Mouse (Mus musculus): Measurements from ENCODE around the gene Spats2. TPM values are rescaled to one million over a fixed set of nuclear protein-coding genes. Genes with fewer than 3 reads are reported as not detected.

Spats2 gene
- polyA plus RNA-seq, 1 experiment: 39.1 TPM

DNA sequence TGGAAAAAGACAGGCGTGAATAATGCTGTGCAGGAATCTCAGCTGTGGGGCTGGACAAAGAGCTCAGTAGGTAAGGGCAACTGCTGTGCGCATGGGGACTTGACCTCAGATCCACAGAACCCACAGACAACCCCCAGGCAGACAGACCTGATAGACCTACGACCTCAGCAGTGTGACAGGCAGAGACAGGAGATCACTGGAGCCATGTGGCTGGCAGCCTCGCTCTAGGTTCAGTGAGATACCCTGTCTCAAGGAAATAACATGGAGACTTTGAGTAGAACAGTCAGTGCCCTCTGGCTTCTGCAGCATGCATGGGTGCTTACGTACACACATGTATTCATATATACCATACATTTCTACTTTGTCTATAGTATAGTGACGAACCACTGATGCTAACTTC lies 46.4 kb downstream of the Spats2 start:
- no peak for TF ChIP-seq CEBPB (IDR thresholded peaks at IDR 0.05; ENCODE audit: insufficient read depth, poor library complexity, severe bottlenecking)
- no peak for TF ChIP-seq MAX (IDR thresholded peaks at IDR 0.05; ENCODE audit: low read depth)
- TF ChIP-seq POLR2A (IDR thresholded peaks at IDR 0.05; ENCODE audit: insufficient read length, low read depth): no peak
- TF ChIP-seq TCF12 (IDR thresholded peaks at IDR 0.05; ENCODE audit: insufficient read depth, poor library complexity, severe bottlenecking): no peak
- TF ChIP-seq SRF (IDR thresholded peaks at IDR 0.05; ENCODE audit: control insufficient read depth, insufficient read length, low read depth): no peak
- TF ChIP-seq MYOD1 (IDR thresholded peaks at IDR 0.05; ENCODE audit: control insufficient read depth in 1 of 3, insufficient read length in 2 of 3, low read depth in 2 of 3): no peak
- TF ChIP-seq TCF3 (IDR thresholded peaks at IDR 0.05; ENCODE audit: insufficient read length, low read depth): no peak
- no peak for TF ChIP-seq E2F4 (IDR thresholded peaks at IDR 0.05; ENCODE audit: insufficient read depth)
- TF ChIP-seq USF1 (IDR thresholded peaks at IDR 0.05; ENCODE audit: low read depth): no peak
- no peak for TF ChIP-seq POLR2AphosphoS2 (IDR thresholded peaks at IDR 0.05; ENCODE audit: insufficient read length, low read depth)
- H3K79me2 ChIP-seq (ENCODE audit: control insufficient read depth, insufficient read depth): no peaks in the 10 kb centered on the region
- H3K4me2 ChIP-seq (ENCODE audit: low read depth): no peak overlapping the region
- H3K27me3 ChIP-seq (ENCODE audit: control insufficient read depth, insufficient read depth, insufficient read length): no peaks in the 10 kb centered on the region
- peaks cover 46% of the 10 kb centered on the region for H3K36me3 ChIP-seq (ENCODE audit: control insufficient read depth, insufficient read depth)
- H3ac ChIP-seq (ENCODE audit: control insufficient read depth, insufficient read length): no peak overlapping the region
- no peak overlapping the region for H3K4me3 ChIP-seq

GRCm38 (mm10) chr15:99179639-99180038 lies 53.9 kb downstream of the Spats2 start:
- Histone ChIP-seq H3K36me3 (ENCODE audit: control insufficient read depth, insufficient read depth) (peaks cover 50% of the 10 kb centered on the region), H3K79me2 (ENCODE audit: control insufficient read depth, insufficient read depth) (no peaks in the 10 kb centered on the region), H3K4me2 (ENCODE audit: low read depth) (no peak overlapping the region), H3K4me3 (no peak overlapping the region), H3K27me3 (ENCODE audit: control insufficient read depth, insufficient read depth, insufficient read length) (no peaks in the 10 kb centered on the region), H3ac (ENCODE audit: control insufficient read depth, insufficient read length) (no peak overlapping the region)
- TF ChIP-seq POLR2A (IDR thresholded peaks at IDR 0.05; ENCODE audit: insufficient read length, low read depth) (no peak), SRF (IDR thresholded peaks at IDR 0.05; ENCODE audit: control insufficient read depth, insufficient read length, low read depth) (no peak), TCF3 (IDR thresholded peaks at IDR 0.05; ENCODE audit: insufficient read length, low read depth) (no peak), MYOG (IDR thresholded peaks at IDR 0.05; ENCODE audit: control insufficient read depth in 1 of 3, insufficient read depth in 1 of 3, insufficient read length in 2 of 3, low read depth in 2 of 3) (no peak), CEBPB (IDR thresholded peaks at IDR 0.05; ENCODE audit: insufficient read depth, poor library complexity, severe bottlenecking) (no peak), MYOD1 (IDR thresholded peaks at IDR 0.05; ENCODE audit: control insufficient read depth in 1 of 3, insufficient read length in 2 of 3, low read depth in 2 of 3) (no peak), REST (IDR thresholded peaks at IDR 0.05; ENCODE audit: insufficient read depth, insufficient read length) (no peak), E2F4 (IDR thresholded peaks at IDR 0.05; ENCODE audit: insufficient read depth) (no peak), TCF12 (IDR thresholded peaks at IDR 0.05; ENCODE audit: insufficient read depth, poor library complexity, severe bottlenecking) (no peak), USF1 (IDR thresholded peaks at IDR 0.05; ENCODE audit: low read depth) (no peak), MAX (IDR thresholded peaks at IDR 0.05; ENCODE audit: low read depth) (no peak), POLR2AphosphoS2 (IDR thresholded peaks at IDR 0.05; ENCODE audit: insufficient read length, low read depth) (no peak)

DNA sequence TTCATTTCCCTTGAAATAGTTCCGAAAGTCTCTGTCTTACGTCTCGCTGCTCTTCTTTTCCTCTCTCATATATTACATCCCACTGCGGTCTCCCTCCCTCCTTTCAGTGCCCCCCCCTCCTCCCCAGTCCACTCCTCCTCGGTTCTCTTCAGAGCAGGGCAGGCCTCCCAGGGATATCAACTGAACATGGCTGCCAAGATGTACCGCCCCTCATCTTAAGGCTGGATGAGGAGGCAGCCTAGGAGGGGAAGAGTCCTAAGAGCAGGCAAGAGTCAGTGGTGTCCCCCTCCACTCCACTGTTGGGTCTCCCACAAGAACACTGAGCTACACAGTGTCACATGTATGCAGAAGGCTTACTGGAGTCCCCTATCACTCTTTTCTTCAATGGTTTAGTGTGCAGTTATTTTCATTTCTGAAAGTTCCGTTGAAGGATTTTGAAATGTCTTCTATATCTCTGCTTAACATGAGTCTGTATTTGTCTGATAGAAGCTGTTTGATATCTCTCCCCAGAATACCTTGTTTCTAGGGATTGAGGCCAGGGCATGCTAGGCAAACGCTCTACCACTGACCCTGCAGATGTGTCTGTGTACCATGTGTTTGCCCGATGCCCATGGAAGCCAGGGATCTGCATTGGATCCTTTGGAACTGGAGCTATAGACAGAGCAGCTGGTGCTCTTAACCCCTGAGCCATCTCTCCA lies 58.6 kb downstream of the Spats2 start:
- H3K4me3 ChIP-seq: no peak overlapping the region
- H3K27me3 ChIP-seq (ENCODE audit: control insufficient read depth, insufficient read depth, insufficient read length): no peaks in the 10 kb centered on the region
- no peak overlapping the region for H3ac ChIP-seq (ENCODE audit: control insufficient read depth, insufficient read length)
- TF ChIP-seq REST (IDR thresholded peaks at IDR 0.05; ENCODE audit: insufficient read depth, insufficient read length) (no peak), POLR2AphosphoS2 (IDR thresholded peaks at IDR 0.05; ENCODE audit: insufficient read length, low read depth) (no peak), USF1 (IDR thresholded peaks at IDR 0.05; ENCODE audit: low read depth) (no peak), POLR2A (IDR thresholded peaks at IDR 0.05; ENCODE audit: insufficient read length, low read depth) (no peak), TCF12 (IDR thresholded peaks at IDR 0.05; ENCODE audit: insufficient read depth, poor library complexity, severe bottlenecking) (no peak), MAX (IDR thresholded peaks at IDR 0.05; ENCODE audit: low read depth) (no peak), SRF (IDR thresholded peaks at IDR 0.05; ENCODE audit: control insufficient read depth, insufficient read length, low read depth) (no peak), MYOD1 (IDR thresholded peaks at IDR 0.05; ENCODE audit: control insufficient read depth in 1 of 3, insufficient read length in 2 of 3, low read depth in 2 of 3) (no peak), MYOG (IDR thresholded peaks at IDR 0.05; ENCODE audit: control insufficient read depth in 1 of 3, insufficient read depth in 1 of 3, insufficient read length in 2 of 3, low read depth in 2 of 3) (no peak), TCF3 (IDR thresholded peaks at IDR 0.05; ENCODE audit: insufficient read length, low read depth) (no peak), CEBPB (IDR thresholded peaks at IDR 0.05; ENCODE audit: insufficient read depth, poor library complexity, severe bottlenecking) (no peak), E2F4 (IDR thresholded peaks at IDR 0.05; ENCODE audit: insufficient read depth) (no peak)
- H3K79me2 ChIP-seq (ENCODE audit: control insufficient read depth, insufficient read depth): no peaks in the 10 kb centered on the region
- H3K36me3 ChIP-seq (ENCODE audit: control insufficient read depth, insufficient read depth): peaks cover 69% of the 10 kb centered on the region
- no peak overlapping the region for H3K4me2 ChIP-seq (ENCODE audit: low read depth)

DNA sequence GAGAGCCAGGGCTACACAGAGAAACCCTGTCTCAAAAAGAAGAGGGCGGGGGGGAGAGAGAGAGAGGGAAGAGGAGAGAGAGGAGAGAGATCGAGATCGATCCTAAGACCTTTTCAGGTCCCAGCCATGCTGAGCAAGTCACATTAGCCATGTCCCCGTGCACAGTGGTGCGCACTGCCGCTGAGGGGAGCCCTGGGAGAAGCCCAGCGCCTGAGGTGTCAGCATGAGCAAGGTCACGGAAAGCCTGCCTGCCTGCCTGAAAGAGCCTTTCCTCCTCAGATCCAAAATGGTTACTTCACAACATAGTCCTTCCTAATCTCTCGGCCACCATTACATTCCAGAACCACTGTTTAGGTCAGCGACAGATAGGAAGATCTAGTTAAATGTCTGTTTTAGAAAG lies 68.6 kb downstream of the Spats2 start:
- H3ac ChIP-seq (ENCODE audit: control insufficient read depth, insufficient read length): no peak overlapping the region
- TF ChIP-seq USF1 (IDR thresholded peaks at IDR 0.05; ENCODE audit: low read depth): no peak
- TF ChIP-seq SRF (IDR thresholded peaks at IDR 0.05; ENCODE audit: control insufficient read depth, insufficient read length, low read depth): no peak
- H3K4me2 ChIP-seq (ENCODE audit: low read depth): no peak overlapping the region
- peaks cover 34% of the 10 kb centered on the region for H3K36me3 ChIP-seq (ENCODE audit: control insufficient read depth, insufficient read depth)
- H3K27me3 ChIP-seq (ENCODE audit: control insufficient read depth, insufficient read depth, insufficient read length): no peaks in the 10 kb centered on the region
- H3K79me2 ChIP-seq (ENCODE audit: control insufficient read depth, insufficient read depth): no peaks in the 10 kb centered on the region
- no peak overlapping the region for H3K4me3 ChIP-seq

DNA sequence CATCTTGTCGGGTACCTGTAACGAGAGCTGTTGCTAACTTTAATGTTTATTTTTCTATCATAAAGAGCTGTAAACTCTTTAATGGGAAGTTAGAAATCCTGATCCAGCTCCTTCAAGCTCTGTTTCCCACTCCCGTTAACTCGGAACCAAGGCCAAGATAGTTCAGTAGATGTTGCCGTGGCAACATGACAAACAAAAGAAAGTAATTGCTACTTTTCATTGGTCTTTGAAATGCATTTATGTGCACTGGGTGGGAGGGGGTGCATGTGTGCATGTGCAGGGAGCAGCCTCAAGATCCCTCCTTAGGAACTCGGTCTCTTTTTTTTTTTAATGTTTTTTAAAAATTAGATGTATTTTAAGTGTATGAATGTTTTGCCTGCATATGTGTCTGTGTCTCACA lies 69.3 kb downstream of the Spats2 start:
- TF ChIP-seq REST (IDR thresholded peaks at IDR 0.05; ENCODE audit: insufficient read depth, insufficient read length): no peak
- no peak for TF ChIP-seq MYOD1 (IDR thresholded peaks at IDR 0.05; ENCODE audit: control insufficient read depth in 1 of 3, insufficient read length in 2 of 3, low read depth in 2 of 3)
- TF ChIP-seq SRF (IDR thresholded peaks at IDR 0.05; ENCODE audit: control insufficient read depth, insufficient read length, low read depth): no peak
- no peak for TF ChIP-seq E2F4 (IDR thresholded peaks at IDR 0.05; ENCODE audit: insufficient read depth)
- TF ChIP-seq POLR2A (IDR thresholded peaks at IDR 0.05; ENCODE audit: insufficient read length, low read depth): no peak
- no peak for TF ChIP-seq POLR2AphosphoS2 (IDR thresholded peaks at IDR 0.05; ENCODE audit: insufficient read length, low read depth)
- TF ChIP-seq MYOG (IDR thresholded peaks at IDR 0.05; ENCODE audit: control insufficient read depth in 1 of 3, insufficient read depth in 1 of 3, insufficient read length in 2 of 3, low read depth in 2 of 3): no peak
- no peak for TF ChIP-seq USF1 (IDR thresholded peaks at IDR 0.05; ENCODE audit: low read depth)
- TF ChIP-seq MAX (IDR thresholded peaks at IDR 0.05; ENCODE audit: low read depth): no peak
- no peak for TF ChIP-seq CEBPB (IDR thresholded peaks at IDR 0.05; ENCODE audit: insufficient read depth, poor library complexity, severe bottlenecking)
- TF ChIP-seq TCF3 (IDR thresholded peaks at IDR 0.05; ENCODE audit: insufficient read length, low read depth): no peak
- TF ChIP-seq TCF12 (IDR thresholded peaks at IDR 0.05; ENCODE audit: insufficient read depth, poor library complexity, severe bottlenecking): no peak
- no peak overlapping the region for H3K4me2 ChIP-seq (ENCODE audit: low read depth)
- H3K79me2 ChIP-seq (ENCODE audit: control insufficient read depth, insufficient read depth): no peaks in the 10 kb centered on the region
- H3K27me3 ChIP-seq (ENCODE audit: control insufficient read depth, insufficient read depth, insufficient read length): no peaks in the 10 kb centered on the region
- no peak overlapping the region for H3K4me3 ChIP-seq
- H3ac ChIP-seq (ENCODE audit: control insufficient read depth, insufficient read length): no peak overlapping the region
- peaks cover 40% of the 10 kb centered on the region for H3K36me3 ChIP-seq (ENCODE audit: control insufficient read depth, insufficient read depth)
